Mouse (Mus musculus) cerebellum, adult 2 months (tissue): ENCODE measurements around the gene Khk. TPM values are rescaled to one million over a fixed set of nuclear protein-coding genes. Genes with fewer than 3 reads are reported as not detected.
A peak's percentile ranks its signal among the peaks of the same experiment; 100 is the strongest.

ENCODE experiments used
- DNase-seq, 2 experiments: peaks; one replicate each; pipeline ENCODE4 v3.0.0; 2021
- H3K27ac ChIP-seq: fragments of 200-500 bp; 2 replicates; pipeline ENCODE4 v1.5.1; 2012; ENCODE audit warnings: low read length, control low read depth, inconsistent platforms; ENCODE audit not compliant: insufficient read depth
- H3K27me3 ChIP-seq: fragments of 200-500 bp; 2 replicates; pipeline ENCODE4 v1.6.1; 2012; ENCODE audit warnings: inconsistent platforms, mild to moderate bottlenecking, low read length, moderate library complexity; ENCODE audit not compliant: control insufficient read depth, insufficient read depth
- H3K4me1 ChIP-seq: fragments of 200-500 bp; 2 replicates; pipeline ENCODE4 v1.6.1; 2011; ENCODE audit warnings: low read length; ENCODE audit not compliant: control insufficient read depth, insufficient read depth
- H3K4me3 ChIP-seq: fragments of 200-500 bp; replicated peaks from 2 replicates; pipeline ENCODE3; 2011; ENCODE audit warnings: mild to moderate bottlenecking, low read depth, low read length, control low read depth; ENCODE audit not compliant: insufficient read depth
- CTCF ChIP-seq: fragments of 200-500 bp; IDR thresholded peaks from 2 replicates; pipeline ENCODE4 v1.5.1; 2011; ENCODE audit warnings: low read depth, mild to moderate bottlenecking, control low read depth, low read length, moderate library complexity, borderline replicate concordance; ENCODE audit not compliant: insufficient read depth
- POLR2A ChIP-seq: fragments of 200-500 bp; IDR thresholded peaks from 2 replicates; pipeline ENCODE4 v1.6.1; 2011; ENCODE audit warnings: low read length, control low read depth, borderline replicate concordance; ENCODE audit not compliant: insufficient read depth
- WGBS: fragments of 180-500 bp; shearing (Covaris S2); methylation state at CpG from one replicate; pipeline ENCODE4 v1.1.7; 2018; 5-methylcytosine and 5-hydroxymethylcytosine counted together
- polyA plus RNA-seq: library from polyadenylated mRNA; depleted of rRNA; stranded (reverse); fragments of >200 nt; gene quantifications from 2 replicates; pipeline ENCODE4 v1.2.3, GENCODE M21; 2012

Gene Khk
- polyA plus RNA-seq, 1 experiment, result 34.1 TPM

DNA sequence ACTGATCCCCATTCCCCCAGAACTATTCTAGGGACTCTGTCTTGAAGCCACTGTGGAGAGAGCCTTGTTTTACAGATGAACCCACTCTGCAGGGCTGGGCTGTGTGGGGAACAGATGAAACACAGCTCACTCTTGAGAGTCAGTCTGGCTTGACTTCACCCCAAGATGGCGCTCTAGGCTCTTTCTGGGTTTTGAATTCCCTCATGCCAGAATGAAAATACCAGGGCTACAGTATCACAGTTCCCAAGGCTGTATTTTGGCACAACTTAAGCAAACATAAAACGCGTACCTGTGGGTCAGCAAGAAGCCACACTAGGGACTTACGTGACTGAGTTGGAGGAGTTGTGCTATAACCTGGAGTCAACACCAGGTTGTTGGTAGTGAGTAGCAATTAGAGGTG is 8.9 kb downstream of the Khk start:
- Histone ChIP-seq H3K27me3 (no peaks in the 10 kb centered on the region), H3K4me3 (no peak overlapping the region), H3K4me1 (0 out of 2 replicates have a peak, but pooled peaks cover 3% of the 10 kb centered on the region), H3K27ac (no peak overlapping the region)
- peak; percentile 79 to 83 for DNase-seq
- WGBS, result 9% methylated on average over 4 of the region's 4 CpGs
- no peak for TF ChIP-seq POLR2A
- TF ChIP-seq CTCF, result peak; percentile 85

DNA sequence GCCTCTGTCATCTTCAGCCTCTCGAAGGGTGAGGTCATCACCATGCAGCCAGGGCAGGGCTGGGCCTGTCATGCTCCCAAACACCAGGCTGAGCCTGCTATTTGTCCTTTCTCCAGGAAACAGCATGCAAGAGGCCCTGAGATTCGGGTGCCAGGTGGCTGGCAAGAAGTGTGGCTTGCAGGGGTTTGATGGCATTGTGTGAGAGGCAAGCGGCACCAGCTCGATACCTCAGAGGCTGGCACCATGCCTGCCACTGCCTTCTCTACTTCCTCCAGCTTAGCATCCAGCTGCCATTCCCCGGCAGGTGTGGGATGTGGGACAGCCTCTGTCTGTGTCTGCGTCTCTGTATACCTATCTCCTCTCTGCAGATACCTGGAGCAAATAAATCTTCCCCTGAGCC is 9.6 kb downstream of the Khk start:
- 37% methylated on average over 6 of the region's 6 CpGs for WGBS
- H3K27ac ChIP-seq, result no peak overlapping the region
- no peaks in the 10 kb centered on the region for H3K27me3 ChIP-seq
- no peak overlapping the region for H3K4me3 ChIP-seq
- no peak for DNase-seq
- TF ChIP-seq CTCF (no peak), POLR2A (no peak)
- 0 out of 2 replicates have a peak, but pooled peaks cover 3% of the 10 kb centered on the region for H3K4me1 ChIP-seq

DNA sequence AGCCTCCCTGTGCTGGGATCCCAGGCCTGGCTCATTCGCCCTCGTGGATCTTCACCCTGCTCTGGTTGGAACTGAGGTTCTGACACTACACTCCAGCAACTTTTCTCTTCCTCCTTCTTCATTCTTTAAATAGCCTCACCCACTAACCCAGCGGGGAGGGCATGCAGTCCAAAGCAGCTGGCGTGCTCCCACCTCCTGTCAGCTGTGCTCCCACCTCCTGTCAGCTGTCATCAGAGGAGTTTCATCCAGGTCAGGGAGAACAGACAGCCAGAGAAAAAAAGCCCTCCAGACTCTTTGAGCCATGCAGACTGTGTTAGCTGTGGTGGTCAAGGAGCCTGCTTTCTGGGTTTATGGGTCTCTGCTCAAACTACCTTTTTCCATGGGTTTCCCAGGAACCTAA is 10.1 kb downstream of the Khk start:
- 73% methylated on average over 4 of the region's 4 CpGs for WGBS
- DNase-seq, result no peak
- TF ChIP-seq CTCF (no peak), POLR2A (no peak)

DNA sequence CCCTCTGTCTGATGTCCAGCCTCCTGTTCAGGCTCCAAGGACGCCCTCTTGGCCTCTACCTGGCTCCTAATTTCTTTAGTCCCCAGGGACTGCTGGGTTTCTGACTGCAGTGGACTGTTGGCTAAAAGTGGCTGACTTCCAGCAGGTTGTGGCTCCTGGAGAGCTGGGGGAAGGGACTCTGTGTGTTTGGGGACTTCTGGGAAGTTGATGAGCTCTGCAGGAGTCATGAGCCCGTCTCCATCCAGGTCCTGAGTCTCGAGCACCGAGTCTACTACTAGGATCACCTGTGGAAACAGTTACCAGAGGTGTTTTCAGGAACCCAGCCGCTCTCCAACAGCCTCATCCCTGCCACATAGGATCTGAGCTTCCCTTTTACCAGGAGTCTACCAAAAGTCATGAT is 12.5 kb downstream of the Khk start:
- peak in 1 of 2 experiments; percentile 5 for DNase-seq
- 69% methylated on average over 5 of the region's 5 CpGs for WGBS
- H3K27me3 ChIP-seq, result no peaks in the 10 kb centered on the region
- H3K4me1 ChIP-seq, result 0 out of 2 replicates have a peak, but pooled peaks cover 3% of the 10 kb centered on the region
- no peak for TF ChIP-seq POLR2A
- no peak for TF ChIP-seq CTCF
- H3K27ac ChIP-seq, result no peak overlapping the region
- no peak overlapping the region for H3K4me3 ChIP-seq

More for the DNA sequence above, 10.1 kb downstream of the Khk start:
- Histone ChIP-seq H3K4me1 (0 out of 2 replicates have a peak, but pooled peaks cover 3% of the 10 kb centered on the region), H3K27me3 (no peaks in the 10 kb centered on the region), H3K27ac (no peak overlapping the region), H3K4me3 (no peak overlapping the region)

DNA sequence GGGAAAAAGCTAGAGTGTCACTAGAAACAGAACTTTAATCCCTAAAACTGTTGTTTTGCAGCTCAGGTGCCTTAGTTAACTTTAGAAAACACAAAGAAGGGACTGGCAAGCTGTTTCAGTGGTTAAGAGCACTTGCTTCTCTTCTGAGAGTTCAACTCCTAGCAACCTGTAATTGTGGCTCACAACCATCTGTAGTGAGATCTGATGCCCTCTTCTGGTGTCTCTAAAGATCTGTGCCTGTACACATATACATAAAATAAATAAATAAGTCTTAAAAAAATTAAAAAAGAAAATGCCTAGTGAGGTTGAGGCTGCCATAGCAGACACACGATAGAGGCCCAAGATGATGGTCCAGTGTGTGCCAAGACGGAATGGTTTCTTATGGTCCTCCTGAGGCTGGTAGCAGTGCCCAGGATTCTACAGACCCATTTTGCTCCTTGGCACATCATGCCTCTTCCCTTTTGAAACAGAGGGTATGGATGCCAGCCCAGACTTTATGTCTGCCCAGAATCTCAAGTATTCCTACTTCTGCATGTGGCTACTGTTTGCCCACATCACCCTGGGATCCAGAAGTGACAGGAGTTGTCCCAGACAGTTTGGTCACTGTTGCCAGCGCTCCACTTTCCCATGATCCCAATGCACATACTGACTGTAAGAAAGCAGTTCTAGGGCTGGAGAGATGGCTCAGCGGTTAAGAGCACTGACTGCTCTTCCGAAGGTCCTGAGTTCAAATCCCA is 13.7 kb downstream of the Khk start:
- H3K4me1 ChIP-seq, result 0 out of 2 replicates have a peak, but pooled peaks cover 3% of the 10 kb centered on the region
- H3K4me3 ChIP-seq, result no peak overlapping the region
- no peak overlapping the region for H3K27ac ChIP-seq
- peak in 1 of 2 experiments; percentile 5 for DNase-seq
- no peaks in the 10 kb centered on the region for H3K27me3 ChIP-seq
- 82% methylated on average over 5 of the region's 5 CpGs for WGBS
- TF ChIP-seq CTCF (no peak), POLR2A (no peak)

DNA sequence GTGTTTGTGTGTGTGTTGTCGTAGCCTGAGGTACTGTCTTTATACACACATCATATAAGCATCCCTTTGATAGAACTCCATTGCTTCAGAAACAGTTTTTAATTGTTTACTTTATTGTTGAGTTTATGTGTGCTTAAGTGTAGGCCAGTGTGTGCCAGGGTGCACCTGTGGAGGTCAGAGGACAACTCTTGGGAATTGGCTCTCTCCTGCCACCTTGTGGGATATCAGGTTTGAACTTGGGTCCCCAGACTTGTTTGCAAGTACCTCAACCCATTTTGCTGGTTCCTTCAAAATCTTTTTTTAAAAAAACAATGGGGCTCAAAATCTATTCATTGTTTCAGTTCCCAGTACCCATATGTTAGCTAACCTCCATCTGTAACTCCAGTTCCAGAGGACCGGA is 21.8 kb downstream of the Khk start:
- Histone ChIP-seq H3K4me3 (no peak overlapping the region), H3K27me3 (no peaks in the 10 kb centered on the region), H3K4me1 (peaks cover 3% of the 10 kb centered on the region; the same call in 1 of the 2 replicates), H3K27ac (no peak overlapping the region)
- WGBS, result 98% methylated on average over 2 of the region's 2 CpGs
- DNase-seq, result peak; percentile 4 to 9
- no peak for TF ChIP-seq POLR2A
- peak; percentile 33; the same call in 1 of the 2 replicates for TF ChIP-seq CTCF

DNA sequence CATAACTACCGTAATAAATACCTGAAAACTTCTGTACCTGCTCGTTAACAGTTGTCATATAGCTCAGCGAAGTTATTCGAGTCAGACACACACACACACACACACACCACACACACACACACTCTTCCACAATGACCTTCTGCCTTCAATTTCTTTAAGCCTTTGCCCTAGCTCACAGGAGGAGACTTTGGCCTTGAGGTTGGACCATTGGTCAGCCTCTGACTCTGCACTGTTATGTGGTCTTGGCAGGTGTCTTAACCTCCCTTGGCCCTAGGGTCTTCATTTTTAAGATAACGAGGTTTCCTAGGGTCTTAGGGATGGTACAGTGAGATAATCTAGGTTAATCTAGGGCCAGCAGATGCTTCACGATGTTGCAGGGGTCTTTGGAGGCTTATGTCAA is 23.1 kb downstream of the Khk start:
- Histone ChIP-seq H3K27me3 (no peaks in the 10 kb centered on the region), H3K4me3 (no peak overlapping the region), H3K27ac (no peak overlapping the region), H3K4me1 (peaks cover 3% of the 10 kb centered on the region; the same call in 1 of the 2 replicates)
- WGBS, result 95% methylated on average over 6 of the region's 6 CpGs
- no peak for DNase-seq
- TF ChIP-seq CTCF (no peak), POLR2A (no peak)
